Mouse (Mus musculus): ENCODE data around the gene Tmem179b.

DNA sequence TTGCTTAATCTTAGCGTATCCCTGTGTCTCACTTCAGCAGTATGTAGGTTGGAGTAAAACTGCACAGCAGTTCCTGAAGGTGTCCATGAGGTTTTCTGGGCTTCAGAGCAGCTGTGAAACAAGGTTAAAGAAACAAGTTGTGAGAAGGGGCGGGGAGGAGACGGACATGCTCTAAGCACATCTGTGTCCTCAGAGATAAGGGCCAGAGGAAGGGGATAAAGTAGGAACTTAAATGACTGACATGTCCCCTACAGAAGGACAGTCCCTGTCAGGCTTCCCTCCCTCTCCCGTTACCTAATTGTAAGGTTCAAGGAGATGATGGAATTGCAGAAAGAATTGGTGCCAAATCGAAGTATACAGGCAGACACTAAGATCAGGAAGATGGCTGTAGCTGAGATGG is 1.3 kb downstream of the Tmem179b start:
- TF ChIP-seq POLR2A (IDR thresholded peaks at IDR 0.05; ENCODE audit: extremely low read depth, insufficient read depth, low read length) (no peak), CTCF (IDR thresholded peaks at IDR 0.05; ENCODE audit: extremely low read depth, insufficient read depth, low read length) (no peak)

Data from cortical plate, adult 2 months (tissue).